Mouse (Mus musculus): ENCODE measurements at regions not wholly inside any gene's neighbourhood (a gene's known extent, or its start where the extent isn't known, plus 50 kb on each side); places are given as distances from the start of the nearest gene placed in this dataset.

DNA sequence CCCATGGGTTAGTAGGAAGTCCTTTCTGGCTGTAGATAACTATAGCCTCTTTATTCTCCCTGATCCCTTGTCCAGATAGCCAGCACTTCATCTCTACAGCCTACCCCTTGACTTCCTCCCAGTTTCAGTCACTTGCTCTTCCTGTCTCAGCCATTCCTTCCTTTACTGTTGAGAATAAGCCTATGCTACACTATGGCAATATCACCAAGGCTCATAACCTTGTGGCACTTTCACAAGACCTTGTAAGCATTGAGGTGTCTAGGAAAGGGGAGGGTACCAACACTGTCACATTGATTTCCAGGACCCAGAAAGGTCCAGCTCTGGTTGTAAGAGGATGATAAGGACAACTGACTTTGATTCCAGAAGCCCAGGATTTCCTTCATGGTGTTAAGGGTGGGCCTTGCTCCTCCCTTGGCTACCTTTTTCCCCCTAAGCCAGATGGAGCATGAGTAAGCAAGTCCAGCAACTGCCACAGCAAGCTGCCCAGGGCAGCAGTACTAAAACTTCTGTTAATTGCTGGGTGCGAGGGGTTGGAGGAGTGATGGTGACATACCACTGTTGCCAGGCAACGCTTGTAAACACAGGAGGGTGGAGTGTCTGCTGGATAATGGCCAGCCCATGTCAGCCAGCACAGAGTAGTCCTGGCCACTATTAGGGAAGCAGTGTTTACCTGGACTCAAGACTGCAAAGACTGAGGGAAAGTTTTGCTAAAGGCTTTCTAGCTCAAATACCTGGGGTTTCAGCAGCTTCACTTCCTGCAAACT is 75.7 kb downstream of the Ankrd16 start:
- DNase-seq = peak; percentile 45
- no peaks in the 10 kb centered on the region for H3K27me3 ChIP-seq (ENCODE audit: insufficient read depth, low read length)
- H3K9me3 ChIP-seq (ENCODE audit: low read length) = no peaks in the 10 kb centered on the region
- H3K4me3 ChIP-seq (ENCODE audit: low read depth, low read length) = no peak overlapping the region
- WGBS (ENCODE audit: insufficient replicate concordance) = 21% methylated on average over 2 of the region's 2 CpGs
- H3K36me3 ChIP-seq (replicated peaks; ENCODE audit: insufficient read depth, low read length) = no peaks in the 10 kb centered on the region
- ATAC-seq = peak; percentile 74
- TF ChIP-seq CTCF (IDR thresholded peaks at IDR 0.05; ENCODE audit: low read depth) = no peak
- no peak for TF ChIP-seq EP300 (IDR thresholded peaks at IDR 0.05; ENCODE audit: low read depth)
- no peak overlapping the region for H3K9ac ChIP-seq (replicated peaks)
- H3K4me1 ChIP-seq (ENCODE audit: insufficient read depth) = no peaks in the 10 kb centered on the region
- no peak overlapping the region for H3K27ac ChIP-seq (ENCODE audit: low read depth)
- H3K4me2 ChIP-seq (ENCODE audit: low read depth, low read length) = no peak overlapping the region

DNA sequence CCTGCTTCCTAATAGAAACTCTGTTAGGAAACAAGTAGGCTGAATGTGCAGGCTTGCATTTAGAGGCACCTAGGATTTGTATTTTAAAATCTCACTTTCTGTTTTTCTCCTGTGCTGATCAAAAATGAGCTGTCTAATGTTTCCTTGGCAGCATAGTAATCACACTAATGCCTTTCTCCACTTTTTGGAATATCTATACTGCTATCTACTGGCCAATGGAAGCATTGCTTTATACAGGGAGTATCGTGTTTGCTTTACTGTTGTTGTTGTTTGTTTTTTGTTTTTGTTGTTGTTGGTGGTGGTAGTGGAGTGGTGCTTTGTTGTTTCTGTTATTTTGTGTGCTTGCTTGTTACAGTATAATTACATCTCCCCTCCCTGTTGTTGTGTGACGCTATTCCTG is 92.3 kb downstream of the Ankrd16 start:
- Histone ChIP-seq H3K4me3 (ENCODE audit: low read depth, low read length) (no peak overlapping the region), H3K4me1 (ENCODE audit: insufficient read depth) (no peaks in the 10 kb centered on the region), H3K9me3 (ENCODE audit: low read length) (no peaks in the 10 kb centered on the region), H3K27me3 (ENCODE audit: insufficient read depth, low read length) (no peaks in the 10 kb centered on the region), H3K4me2 (ENCODE audit: low read depth, low read length) (no peak overlapping the region), H3K9ac (replicated peaks) (no peak overlapping the region), H3K36me3 (replicated peaks; ENCODE audit: insufficient read depth, low read length) (no peaks in the 10 kb centered on the region), H3K27ac (ENCODE audit: low read depth) (no peak overlapping the region)
- no peak for ATAC-seq
- WGBS (ENCODE audit: insufficient replicate concordance) = 23% methylated on average over 2 of the region's 2 CpGs
- DNase-seq = no peak
- TF ChIP-seq EP300 (IDR thresholded peaks at IDR 0.05; ENCODE audit: low read depth) (no peak), CTCF (IDR thresholded peaks at IDR 0.05; ENCODE audit: low read depth) (peak; percentile 54)

DNA sequence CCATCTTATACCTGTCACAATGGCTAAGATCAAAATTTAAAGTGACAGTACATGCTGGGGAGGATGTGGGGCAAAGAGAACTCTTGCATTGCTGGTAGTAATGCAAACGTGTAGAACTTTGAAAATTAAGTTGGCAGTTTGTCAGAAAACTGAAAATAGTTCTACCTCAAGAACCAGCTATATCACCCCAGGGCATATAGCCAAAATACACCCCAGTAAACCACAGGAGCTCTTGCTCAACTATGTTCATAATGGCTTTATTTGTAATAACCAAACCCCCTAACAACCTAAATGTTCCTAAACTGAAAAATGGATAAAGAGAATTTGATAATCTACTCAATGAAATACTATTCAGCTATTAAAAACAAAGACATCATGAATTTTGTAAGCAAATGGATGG is 102.3 kb downstream of the Ankrd16 start:
- Histone ChIP-seq H3K27ac (ENCODE audit: low read depth) (no peak overlapping the region), H3K4me3 (ENCODE audit: low read depth, low read length) (no peak overlapping the region), H3K9me3 (ENCODE audit: low read length) (no peaks in the 10 kb centered on the region), H3K27me3 (ENCODE audit: insufficient read depth, low read length) (no peaks in the 10 kb centered on the region), H3K4me2 (ENCODE audit: low read depth, low read length) (no peak overlapping the region), H3K36me3 (replicated peaks; ENCODE audit: insufficient read depth, low read length) (no peaks in the 10 kb centered on the region), H3K4me1 (ENCODE audit: insufficient read depth) (no peaks in the 10 kb centered on the region), H3K9ac (replicated peaks) (no peak overlapping the region)
- DNase-seq = no peak
- TF ChIP-seq CTCF (IDR thresholded peaks at IDR 0.05; ENCODE audit: low read depth) = no peak
- TF ChIP-seq EP300 (IDR thresholded peaks at IDR 0.05; ENCODE audit: low read depth) = no peak
- ATAC-seq = no peak
- WGBS (ENCODE audit: insufficient replicate concordance) = 30% methylated on average over 1 of the region's 1 CpGs

DNA sequence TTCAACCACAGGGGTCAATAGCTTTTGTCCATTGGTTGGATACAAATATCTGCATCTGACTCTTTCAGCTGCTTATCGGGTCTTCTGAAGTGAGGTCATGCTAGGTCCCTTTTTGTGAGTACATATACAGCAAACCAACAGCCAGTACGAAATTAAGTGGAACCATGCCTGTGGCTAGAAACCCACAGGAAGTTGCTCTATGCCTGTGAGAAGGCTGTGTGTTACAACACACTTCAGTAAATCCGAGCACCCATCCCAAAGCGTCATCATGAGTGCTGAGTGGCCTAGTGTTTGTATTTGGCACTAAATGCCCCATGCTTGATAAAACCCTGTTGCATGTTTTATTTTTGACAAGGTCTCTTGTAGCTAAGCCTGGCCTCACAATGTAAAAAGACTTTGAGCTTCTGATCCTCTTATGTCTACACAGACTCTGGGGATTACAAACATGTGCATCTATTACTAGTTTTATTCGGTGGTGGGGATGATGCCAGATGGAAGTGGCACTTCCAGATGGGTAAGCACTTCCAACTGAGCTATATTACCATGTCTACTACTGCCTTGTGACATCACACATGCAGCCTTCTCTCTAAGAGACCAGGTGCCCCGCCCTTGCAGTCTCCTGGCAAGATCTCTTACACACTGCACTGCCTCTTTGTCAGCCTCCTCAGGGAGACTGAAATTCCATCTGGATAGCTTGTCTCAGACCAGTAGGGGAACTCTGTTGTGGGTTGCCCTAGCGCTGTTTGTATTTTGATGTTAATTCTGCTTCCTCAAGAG is 117.3 kb downstream of the Ankrd16 start:
- no peak overlapping the region for H3K9ac ChIP-seq (replicated peaks)
- no peak overlapping the region for H3K27ac ChIP-seq (ENCODE audit: low read depth)
- no peaks in the 10 kb centered on the region for H3K27me3 ChIP-seq (ENCODE audit: insufficient read depth, low read length)
- WGBS (ENCODE audit: insufficient replicate concordance) = 49% methylated on average over 7 of the region's 7 CpGs
- ATAC-seq (peak; percentile 29; the same call in 1 of the 2 replicates), DNase-seq (no peak)
- no peaks in the 10 kb centered on the region for H3K36me3 ChIP-seq (replicated peaks; ENCODE audit: insufficient read depth, low read length)
- no peak overlapping the region for H3K4me2 ChIP-seq (ENCODE audit: low read depth, low read length)
- TF ChIP-seq CTCF (IDR thresholded peaks at IDR 0.05; ENCODE audit: low read depth) = no peak
- no peak for TF ChIP-seq EP300 (IDR thresholded peaks at IDR 0.05; ENCODE audit: low read depth)
- no peaks in the 10 kb centered on the region for H3K9me3 ChIP-seq (ENCODE audit: low read length)
- no peak overlapping the region for H3K4me3 ChIP-seq (ENCODE audit: low read depth, low read length)
- H3K4me1 ChIP-seq (ENCODE audit: insufficient read depth) = peaks cover 2% of the 10 kb centered on the region; the same call in 1 of the 2 replicates

DNA sequence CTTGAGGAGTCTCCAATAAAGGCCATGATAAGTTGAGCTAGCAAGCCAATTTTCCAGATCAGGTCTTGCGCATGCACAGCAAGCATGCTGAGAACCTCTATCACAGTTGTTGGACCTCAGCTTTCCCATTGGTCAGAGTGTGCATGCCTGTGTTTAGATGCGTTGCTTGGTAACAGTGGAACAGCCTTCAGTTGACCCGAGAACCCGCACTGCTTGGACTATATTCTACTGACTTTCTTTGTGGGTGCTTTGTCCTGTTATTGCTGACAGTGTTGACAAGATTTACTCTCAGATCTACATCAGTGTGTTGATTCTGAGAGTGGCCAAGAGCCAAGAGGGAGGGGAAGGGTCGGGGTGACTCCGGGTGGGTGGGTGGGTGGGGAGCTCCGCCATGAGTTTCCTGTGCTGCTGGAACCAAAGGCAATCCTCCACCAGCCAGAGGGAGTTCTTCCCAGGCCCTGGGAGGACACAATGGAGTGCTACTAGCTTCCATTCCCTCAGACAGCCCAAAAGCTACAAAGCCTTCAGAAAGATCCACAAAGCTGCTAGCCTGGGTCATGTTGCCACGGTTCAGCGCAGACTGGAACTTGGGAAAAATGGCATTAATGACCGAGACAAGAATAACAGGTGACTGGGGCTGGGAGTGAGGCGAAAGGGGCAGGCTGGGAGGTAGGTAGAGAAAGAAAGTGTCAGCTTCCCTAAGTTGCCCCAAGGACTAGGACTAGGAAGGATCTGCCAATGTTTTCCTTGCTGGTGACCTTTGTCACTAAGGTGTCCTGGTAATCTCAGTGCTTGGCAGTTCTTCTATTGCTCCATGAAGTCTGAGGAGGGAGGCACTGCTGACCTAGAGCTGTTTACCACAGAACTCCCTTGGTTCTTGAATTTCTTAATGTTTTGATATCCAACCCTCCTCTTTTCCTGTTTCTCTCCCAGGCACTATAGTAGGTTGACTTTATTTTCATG is 122.3 kb downstream of the Ankrd16 start:
- no peak for DNase-seq
- H3K36me3 ChIP-seq (replicated peaks; ENCODE audit: insufficient read depth, low read length) = no peaks in the 10 kb centered on the region
- no peaks in the 10 kb centered on the region for H3K9me3 ChIP-seq (ENCODE audit: low read length)
- WGBS (ENCODE audit: insufficient replicate concordance) = 80% methylated on average over 11 of the region's 11 CpGs
- H3K27ac ChIP-seq (ENCODE audit: low read depth) = no peak overlapping the region
- TF ChIP-seq EP300 (IDR thresholded peaks at IDR 0.05; ENCODE audit: low read depth) (no peak), CTCF (IDR thresholded peaks at IDR 0.05; ENCODE audit: low read depth) (no peak)
- H3K27me3 ChIP-seq (ENCODE audit: insufficient read depth, low read length) = no peaks in the 10 kb centered on the region
- H3K4me3 ChIP-seq (ENCODE audit: low read depth, low read length) = no peak overlapping the region
- ATAC-seq = no peak
- H3K4me2 ChIP-seq (ENCODE audit: low read depth, low read length) = no peak overlapping the region
- no peaks in the 10 kb centered on the region for H3K4me1 ChIP-seq (ENCODE audit: insufficient read depth)
- H3K9ac ChIP-seq (replicated peaks) = no peak overlapping the region

Measured in liver, postnatal 0 days (tissue).